Mouse (Mus musculus) heart, embryonic 12.5 days (tissue): Measurements from ENCODE around the gene Gna12. TPM values are rescaled to one million over a fixed set of nuclear protein-coding genes. Genes with fewer than 3 reads are reported as not detected.

Source experiments
- ATAC-seq: fragments of 200-750 bp; cut with Nextera tagmentation; 2 replicates; pipeline ENCODE4 v1.8.0; 2017; ENCODE audit warnings: moderate TSS enrichment, moderate library complexity; ENCODE audit not compliant: insufficient number of reproducible peaks, low FRiP score
- H3K27ac ChIP-seq: fragments of 300-500 bp; sonication (generic); 2 replicates; pipeline ENCODE4 v1.5.1; 2016; ENCODE audit warnings: mild to moderate bottlenecking, moderate library complexity; ENCODE audit not compliant: poor library complexity, severe bottlenecking
- H3K27me3 ChIP-seq: fragments of 300-500 bp; sonication (generic); replicated peaks from 2 replicates; pipeline ENCODE4 v1.6.1; 2016; ENCODE audit warnings: mild to moderate bottlenecking, moderate library complexity
- H3K36me3 ChIP-seq: fragments of 300-500 bp; sonication (generic); 2 replicates; pipeline ENCODE4 v1.6.1; 2016; ENCODE audit warnings: mild to moderate bottlenecking, moderate library complexity
- H3K4me1 ChIP-seq: fragments of 300-500 bp; sonication (generic); replicated peaks from 2 replicates; pipeline ENCODE4 v1.6.1; 2016; ENCODE audit warnings: mild to moderate bottlenecking
- H3K4me2 ChIP-seq: fragments of 300-500 bp; sonication (generic); 2 replicates; pipeline ENCODE4 v1.6.1; 2016; ENCODE audit warnings: mild to moderate bottlenecking, moderate library complexity
- H3K4me3 ChIP-seq: fragments of 300-500 bp; sonication (generic); 2 replicates; pipeline ENCODE4 v1.5.1; 2016; ENCODE audit warnings: mild to moderate bottlenecking
- H3K9ac ChIP-seq: fragments of 300-500 bp; sonication (generic); 2 replicates; pipeline ENCODE4 v1.6.1; 2016; ENCODE audit warnings: mild to moderate bottlenecking, moderate library complexity
- H3K9me3 ChIP-seq: fragments of 300-500 bp; sonication (generic); replicated peaks from 2 replicates; pipeline ENCODE4 v1.6.1; 2016; ENCODE audit warnings: mild to moderate bottlenecking, moderate library complexity
- WGBS: fragments of 180-500 bp; shearing (Covaris S2); methylation state at CpG from one replicate; pipeline ENCODE4 v1.1.7; 2016; 5-methylcytosine and 5-hydroxymethylcytosine counted together
- polyA plus RNA-seq: library from polyadenylated mRNA; unstranded; fragments of >200 nt; fragmentation: Nextera tagmentation; extraction: Ambion mirVana; gene quantifications from 2 replicates; pipeline ENCODE4 v1.2.1, GENCODE M21; 2016

Gna12 gene
- polyA plus RNA-seq, 1 experiment from 2014 or later, result 48.5 TPM

DNA sequence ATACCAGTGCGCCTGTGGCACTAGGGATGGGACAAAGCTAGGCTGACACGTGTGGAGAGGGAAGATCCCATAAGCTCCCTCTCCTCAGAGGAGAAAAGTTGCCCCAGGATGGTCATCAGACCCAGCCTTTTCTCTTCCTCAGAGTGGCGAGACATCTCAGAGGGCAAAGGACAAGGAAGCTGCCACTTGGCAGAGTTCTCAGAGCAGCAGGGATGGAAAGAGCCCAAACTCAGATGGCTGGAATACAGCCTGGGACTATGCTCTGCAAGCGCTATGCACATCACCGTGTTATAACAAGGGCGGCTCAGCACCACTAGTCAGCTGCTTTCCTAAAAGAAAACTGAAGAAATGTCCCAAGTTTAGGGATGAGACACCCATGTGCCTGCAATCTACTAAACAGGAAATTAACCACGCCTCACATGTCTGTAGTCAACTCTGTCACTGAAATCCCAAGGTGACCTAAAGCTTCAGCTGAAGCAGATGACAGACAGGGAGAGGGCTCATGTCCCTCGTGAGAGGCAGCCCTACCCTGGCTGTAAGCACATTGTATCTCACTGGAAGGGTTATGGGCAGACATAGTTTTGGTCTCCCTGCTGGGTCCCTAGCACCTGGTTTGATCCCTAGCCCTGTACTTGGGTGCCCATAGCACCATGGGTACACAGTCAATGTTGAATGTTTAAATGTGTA, 48.2 kb downstream of the Gna12 start:
- Histone ChIP-seq H3K4me2 (no peak overlapping the region), H3K9me3 (0 out of 2 replicates have a peak, but pooled peaks cover 6% of the 10 kb centered on the region), H3K27me3 (no peaks in the 10 kb centered on the region), H3K4me3 (no peak overlapping the region), H3K9ac (no peak overlapping the region), H3K27ac (0 out of 2 replicates have a peak overlapping the region, but pooled peaks have one; percentile 4), H3K36me3 (peaks cover 64% of the 10 kb centered on the region), H3K4me1 (peaks cover 51% of the 10 kb centered on the region)
- WGBS, result 75% methylated on average over 8 of the region's 8 CpGs
- no peak for ATAC-seq

DNA sequence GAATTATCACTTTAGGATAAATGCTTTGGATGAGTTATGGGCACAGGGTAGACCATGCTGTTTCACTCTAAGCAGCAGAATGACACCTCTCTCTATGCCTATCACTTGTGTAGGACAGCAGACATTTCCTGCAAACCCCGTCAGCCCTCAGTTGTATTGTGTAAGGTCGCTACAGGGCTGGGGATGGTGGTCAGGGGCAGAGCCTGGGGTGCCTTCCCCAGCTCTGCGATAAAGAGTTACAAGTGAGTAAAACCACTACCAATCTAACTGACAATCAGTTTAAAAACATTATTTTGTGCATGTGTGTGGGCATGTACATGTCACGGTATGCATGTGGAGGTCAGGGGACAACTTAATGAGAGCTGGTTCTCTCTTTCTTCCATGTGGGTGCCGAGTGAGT, 49.1 kb downstream of the Gna12 start:
- ATAC-seq, result no peak
- no peak overlapping the region for H3K27ac ChIP-seq
- H3K9me3 ChIP-seq, result 0 out of 2 replicates have a peak, but pooled peaks cover 6% of the 10 kb centered on the region
- H3K4me2 ChIP-seq, result no peak overlapping the region
- H3K27me3 ChIP-seq, result no peaks in the 10 kb centered on the region
- H3K36me3 ChIP-seq, result peaks cover 64% of the 10 kb centered on the region
- WGBS, result 73% methylated on average over 5 of the region's 5 CpGs
- peaks cover 52% of the 10 kb centered on the region for H3K4me1 ChIP-seq
- no peak overlapping the region for H3K4me3 ChIP-seq
- no peak overlapping the region for H3K9ac ChIP-seq

DNA sequence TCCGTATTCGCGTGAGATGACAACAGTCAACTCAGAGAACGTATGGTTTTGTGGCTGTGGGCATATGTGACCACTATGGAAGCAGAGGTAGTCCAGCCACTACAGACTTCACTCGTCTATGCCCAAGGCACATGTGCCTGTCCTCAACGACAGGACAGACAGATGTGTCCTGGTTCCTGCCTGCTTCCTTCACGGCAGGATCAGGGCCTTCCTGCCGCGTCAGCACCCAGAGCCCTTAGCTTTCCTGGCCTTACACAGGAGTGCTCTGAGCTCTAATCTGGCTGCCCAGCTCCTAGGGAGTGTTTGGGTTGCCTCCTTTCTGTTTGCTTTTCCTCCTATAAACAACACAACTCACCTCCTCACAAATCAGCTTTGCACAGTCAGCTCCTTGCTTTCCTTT, 53.3 kb downstream of the Gna12 start:
- no peaks in the 10 kb centered on the region for H3K27me3 ChIP-seq
- H3K4me1 ChIP-seq, result peaks cover 58% of the 10 kb centered on the region
- no peak overlapping the region for H3K4me2 ChIP-seq
- H3K4me3 ChIP-seq, result no peak overlapping the region
- no peak overlapping the region for H3K9ac ChIP-seq
- ATAC-seq, result no peak
- no peak overlapping the region for H3K27ac ChIP-seq
- peaks cover 39% of the 10 kb centered on the region for H3K36me3 ChIP-seq
- no peaks in the 10 kb centered on the region for H3K9me3 ChIP-seq
- WGBS, result 55% methylated on average over 9 of the region's 9 CpGs

DNA sequence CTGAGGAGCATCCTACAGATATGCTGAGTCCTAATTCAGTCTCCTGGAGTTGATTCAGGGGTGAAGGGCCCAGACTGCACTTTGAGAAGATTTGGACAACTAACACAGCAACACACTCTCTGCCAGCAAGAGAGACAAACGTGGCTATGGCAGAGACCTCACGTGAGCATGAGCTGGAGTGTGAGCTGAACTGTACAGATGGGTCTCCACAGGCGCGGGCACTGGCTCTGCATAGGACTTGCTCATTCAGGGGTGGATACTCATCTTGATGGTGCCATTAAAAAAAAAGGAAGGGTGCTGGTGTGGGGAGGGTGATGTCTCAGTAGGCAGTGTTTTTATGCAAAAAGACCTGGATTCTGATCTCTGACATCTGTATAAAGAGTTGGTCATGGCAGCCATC, 55.1 kb downstream of the Gna12 start:
- H3K4me3 ChIP-seq, result no peak overlapping the region
- 85% methylated on average over 4 of the region's 4 CpGs for WGBS
- H3K27me3 ChIP-seq, result no peaks in the 10 kb centered on the region
- no peaks in the 10 kb centered on the region for H3K9me3 ChIP-seq
- no peak for ATAC-seq
- no peak overlapping the region for H3K9ac ChIP-seq
- H3K36me3 ChIP-seq, result peaks cover 24% of the 10 kb centered on the region; the same call in 1 of the 2 replicates
- no peak overlapping the region for H3K27ac ChIP-seq
- H3K4me1 ChIP-seq, result peaks cover 55% of the 10 kb centered on the region
- no peak overlapping the region for H3K4me2 ChIP-seq

DNA sequence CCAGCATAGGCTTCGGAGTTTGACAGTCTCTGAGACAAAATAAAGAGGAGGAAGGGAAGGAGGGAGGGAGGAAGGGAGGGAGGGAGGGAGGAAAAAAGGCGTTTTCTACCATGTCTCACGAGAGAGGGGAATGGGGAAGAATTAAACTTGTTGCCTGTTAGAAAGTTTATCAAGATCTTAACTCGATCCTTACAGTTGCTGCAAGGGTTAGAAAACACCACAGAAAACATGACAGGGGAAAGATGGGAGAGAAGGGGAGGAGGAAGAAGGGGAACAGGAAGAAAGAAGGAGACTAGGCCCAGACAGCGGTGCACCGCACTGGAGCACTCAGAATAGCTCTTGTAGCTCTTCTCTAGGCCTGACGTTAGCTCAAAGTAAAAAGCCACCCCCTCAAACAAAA, 58.1 kb downstream of the Gna12 start:
- no peak overlapping the region for H3K4me3 ChIP-seq
- 0 out of 2 replicates have a peak, but pooled peaks cover 4% of the 10 kb centered on the region for H3K36me3 ChIP-seq
- no peak overlapping the region for H3K9ac ChIP-seq
- no peaks in the 10 kb centered on the region for H3K27me3 ChIP-seq
- H3K27ac ChIP-seq, result peak overlapping the region; percentile 56
- 46% methylated on average over 7 of the region's 7 CpGs for WGBS
- no peaks in the 10 kb centered on the region for H3K9me3 ChIP-seq
- peaks cover 64% of the 10 kb centered on the region for H3K4me1 ChIP-seq
- no peak overlapping the region for H3K4me2 ChIP-seq
- no peak for ATAC-seq

DNA sequence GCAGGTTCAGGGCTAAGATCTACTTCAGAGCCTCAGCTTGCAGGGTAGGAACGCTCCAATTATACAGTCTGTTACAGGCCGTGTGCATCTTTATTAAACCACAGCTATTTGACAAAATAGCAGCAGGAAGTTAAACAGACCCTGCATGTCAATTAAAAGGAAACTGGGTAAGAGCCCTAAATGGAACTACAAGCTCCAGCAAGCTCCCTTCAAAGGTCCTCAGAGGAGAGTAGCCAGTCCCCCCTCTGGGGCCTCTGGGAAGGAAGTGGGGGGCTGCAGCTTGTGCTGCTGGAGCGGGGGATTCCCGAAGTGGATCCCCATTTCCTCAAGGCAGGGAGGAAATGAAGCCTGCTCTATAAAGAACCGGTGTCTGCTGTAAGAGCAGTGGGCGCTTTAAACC, 58.6 kb downstream of the Gna12 start:
- H3K36me3 ChIP-seq, result 0 out of 2 replicates have a peak, but pooled peaks cover 4% of the 10 kb centered on the region
- no peaks in the 10 kb centered on the region for H3K27me3 ChIP-seq
- H3K9me3 ChIP-seq, result no peaks in the 10 kb centered on the region
- no peak overlapping the region for H3K4me3 ChIP-seq
- no peak overlapping the region for H3K4me2 ChIP-seq
- WGBS, result 55% methylated on average over 6 of the region's 6 CpGs
- ATAC-seq, result no peak
- H3K9ac ChIP-seq, result no peak overlapping the region; the same call in 1 of the 2 replicates
- peak overlapping the region; percentile 56 for H3K27ac ChIP-seq
- H3K4me1 ChIP-seq, result peaks cover 64% of the 10 kb centered on the region

DNA sequence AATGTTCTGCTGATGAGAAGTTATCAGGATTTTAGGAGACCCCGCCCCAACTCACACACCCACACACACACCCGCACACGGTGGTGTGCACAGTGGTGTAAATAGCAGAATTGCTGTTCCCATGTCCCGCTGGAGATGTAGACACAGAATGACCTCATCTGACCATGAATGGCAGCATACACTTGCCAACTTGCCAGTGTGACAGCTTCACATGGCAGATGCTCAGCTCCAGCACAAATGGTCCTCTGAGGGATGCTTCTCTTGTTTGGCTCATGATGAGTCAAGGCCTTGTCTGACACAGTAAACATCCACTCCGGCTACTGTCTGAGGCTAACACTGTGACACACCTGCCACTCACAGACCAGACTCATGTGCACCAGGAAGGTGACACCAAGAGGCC, 61.9 kb downstream of the Gna12 start:
- Histone ChIP-seq H3K9ac (peak overlapping the region; percentile 71; the same call in 1 of the 2 replicates), H3K27ac (peak overlapping the region; percentile 99)

DNA sequence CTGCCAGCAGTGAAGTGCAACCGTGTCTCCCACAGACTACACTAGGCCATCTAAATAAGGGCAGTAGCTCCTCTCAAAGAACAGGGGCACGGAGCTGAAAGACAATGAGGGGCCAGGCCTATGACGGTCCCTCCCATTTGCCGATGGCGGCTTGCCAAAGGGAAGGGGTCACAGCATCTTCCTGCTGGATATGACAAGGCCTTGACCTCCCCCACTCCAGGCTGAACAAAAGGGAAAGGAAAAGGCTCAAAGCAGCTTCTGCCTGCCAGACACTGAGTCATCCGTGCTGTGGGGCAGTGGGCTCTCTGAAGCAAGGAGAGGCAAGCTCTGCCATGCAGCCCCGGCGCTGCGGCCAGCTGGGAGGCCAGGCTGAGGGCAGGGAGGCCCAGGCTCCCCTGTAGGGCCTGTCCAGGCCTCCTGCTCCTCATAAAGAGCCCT, 62.5 kb downstream of the Gna12 start:
- no peaks in the 10 kb centered on the region for H3K9me3 ChIP-seq
- ATAC-seq, result peak; percentile 85
- 8% methylated on average over 9 of the region's 9 CpGs for WGBS
- H3K4me1 ChIP-seq, result peaks cover 66% of the 10 kb centered on the region
- H3K4me2 ChIP-seq, result peak overlapping the region; percentile 54
- H3K4me3 ChIP-seq, result no peak overlapping the region
- no peaks in the 10 kb centered on the region; the same call in 1 of the 2 replicates for H3K36me3 ChIP-seq
- peak overlapping the region; percentile 99 for H3K27ac ChIP-seq
- H3K9ac ChIP-seq, result peak overlapping the region; percentile 71
- no peaks in the 10 kb centered on the region for H3K27me3 ChIP-seq

More for the DNA sequence above, 61.9 kb downstream of the Gna12 start:
- 48% methylated on average over 5 of the region's 5 CpGs for WGBS
- Histone ChIP-seq H3K4me3 (no peak overlapping the region), H3K36me3 (no peaks in the 10 kb centered on the region; the same call in 1 of the 2 replicates), H3K4me2 (peak overlapping the region; percentile 54), H3K9me3 (no peaks in the 10 kb centered on the region), H3K4me1 (peaks cover 71% of the 10 kb centered on the region), H3K27me3 (no peaks in the 10 kb centered on the region)
- ATAC-seq, result no peak

DNA sequence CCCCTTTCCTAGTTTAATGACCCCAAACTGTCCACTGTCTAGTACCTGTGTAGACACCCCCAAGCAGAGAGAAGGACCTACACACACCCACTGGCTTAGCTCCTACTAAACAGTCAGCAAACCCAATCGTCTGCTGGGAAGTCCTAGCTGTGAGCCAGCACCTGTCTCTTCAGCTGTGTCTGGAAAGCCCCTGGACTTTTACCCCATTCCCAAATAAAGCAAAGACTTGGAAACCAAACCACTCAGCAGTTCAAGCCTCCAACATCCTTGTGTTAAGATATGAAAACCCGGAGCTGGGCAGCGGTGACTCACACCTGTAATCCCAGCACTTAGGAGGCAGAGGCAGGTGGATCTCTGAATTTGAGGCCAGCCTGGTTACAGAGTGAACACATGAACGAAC, 63.7 kb downstream of the Gna12 start:
- H3K4me2 ChIP-seq, result no peak overlapping the region
- no peak for ATAC-seq
- no peak overlapping the region for H3K4me3 ChIP-seq
- no peaks in the 10 kb centered on the region for H3K27me3 ChIP-seq
- no peaks in the 10 kb centered on the region for H3K9me3 ChIP-seq
- peaks cover 11% of the 10 kb centered on the region for H3K36me3 ChIP-seq
- H3K27ac ChIP-seq, result peak overlapping the region; percentile 99
- peaks cover 55% of the 10 kb centered on the region for H3K4me1 ChIP-seq
- WGBS, result 86% methylated on average over 4 of the region's 4 CpGs
- no peak overlapping the region for H3K9ac ChIP-seq

DNA sequence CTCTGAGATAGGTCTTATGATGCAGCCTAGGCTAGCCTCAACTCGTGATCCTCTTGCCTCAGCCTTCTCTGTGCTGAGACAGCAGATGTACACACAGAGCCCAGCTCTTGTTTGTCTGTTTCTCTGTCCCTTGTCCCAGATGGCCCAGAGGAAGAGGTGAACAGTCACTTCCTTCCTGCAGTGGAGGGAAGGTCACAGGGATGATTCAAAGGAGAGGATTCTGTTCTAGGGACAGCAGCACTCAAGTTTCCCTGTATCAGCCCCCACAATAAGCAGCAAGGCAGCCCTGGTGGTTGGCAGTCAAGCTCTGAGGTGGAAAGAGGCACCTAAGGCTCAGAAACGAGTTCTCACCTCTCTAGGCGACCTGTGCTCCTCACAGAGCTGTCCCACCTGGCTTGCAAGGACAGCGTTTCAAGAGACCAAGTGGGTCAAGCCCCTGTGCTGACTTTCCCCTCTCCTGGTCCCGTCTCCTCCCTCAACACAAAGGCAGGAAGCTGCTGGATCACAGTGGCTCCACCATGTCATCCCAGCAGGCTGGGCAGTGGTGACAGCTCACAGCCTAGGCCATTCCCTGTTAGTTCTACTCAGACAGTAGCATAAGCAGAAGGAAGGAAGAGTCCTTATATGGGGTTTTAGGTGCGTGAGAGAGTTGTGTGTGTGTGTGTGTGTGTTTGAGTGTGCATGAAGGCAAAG, 65.2 kb downstream of the Gna12 start:
- no peak for ATAC-seq
- Histone ChIP-seq H3K4me2 (no peak overlapping the region), H3K9ac (0 out of 2 replicates have a peak overlapping the region, but pooled peaks have one; percentile 19), H3K4me1 (peaks cover 53% of the 10 kb centered on the region), H3K36me3 (peaks cover 23% of the 10 kb centered on the region), H3K27ac (peak overlapping the region; percentile 77), H3K9me3 (no peaks in the 10 kb centered on the region), H3K27me3 (no peaks in the 10 kb centered on the region), H3K4me3 (no peak overlapping the region)
- WGBS, result 47% methylated on average over 6 of the region's 6 CpGs

DNA sequence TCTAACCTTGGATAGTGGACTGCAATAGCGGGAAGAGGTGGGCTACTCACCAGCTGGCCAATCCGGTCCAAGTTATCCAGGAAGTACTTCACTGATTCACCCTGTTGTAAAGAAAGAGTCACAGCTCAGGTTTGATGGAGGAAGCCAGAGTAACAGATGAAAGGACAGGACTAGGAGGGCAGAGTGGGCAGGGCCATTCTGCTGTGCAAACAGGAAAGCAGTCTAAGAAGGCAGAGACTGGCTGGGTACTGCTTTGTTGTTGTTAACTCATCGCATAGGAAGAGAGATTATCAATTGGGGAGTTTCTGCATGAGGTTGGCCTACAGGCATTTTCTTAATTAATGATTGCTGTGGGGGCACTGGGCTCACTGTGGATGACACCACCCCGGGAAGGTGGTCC, 67.7 kb downstream of the Gna12 start:
- Histone ChIP-seq H3K4me2 (no peak overlapping the region), H3K36me3 (peaks cover 41% of the 10 kb centered on the region), H3K4me3 (no peak overlapping the region), H3K27ac (no peak overlapping the region), H3K4me1 (peaks cover 31% of the 10 kb centered on the region), H3K9me3 (no peaks in the 10 kb centered on the region), H3K27me3 (no peaks in the 10 kb centered on the region), H3K9ac (no peak overlapping the region)
- no peak for ATAC-seq
- WGBS, result 81% methylated on average over 4 of the region's 4 CpGs
